Mouse (Mus musculus) testis, adult 2 months (tissue): ENCODE measurements around the gene Mael. TPM values are rescaled to one million over a fixed set of nuclear protein-coding genes. Genes with fewer than 3 reads are reported as not detected.

Experiments
- H3K27ac ChIP-seq: fragments of 200-500 bp; 2 replicates; pipeline ENCODE4 v1.5.1; 2012; ENCODE audit warnings: low read depth, low read length; ENCODE audit not compliant: control insufficient read depth, insufficient read depth
- H3K27me3 ChIP-seq: fragments of 200-500 bp; 2 replicates; pipeline ENCODE4 v1.6.1; 2012; ENCODE audit warnings: mild to moderate bottlenecking, low read length, moderate library complexity; ENCODE audit not compliant: control insufficient read depth, insufficient read depth
- H3K36me3 ChIP-seq: fragments of 200-500 bp; 2 replicates; pipeline ENCODE4 v1.6.1; 2012; ENCODE audit warnings: mild to moderate bottlenecking, low read length; ENCODE audit not compliant: control insufficient read depth, insufficient read depth
- H3K4me1 ChIP-seq: fragments of 200-500 bp; 2 replicates; pipeline ENCODE4 v1.6.1; 2012; ENCODE audit warnings: low read length; ENCODE audit not compliant: control insufficient read depth, insufficient read depth
- H3K4me3 ChIP-seq: fragments of 200-500 bp; 2 replicates; pipeline ENCODE4 v1.5.1; 2012; ENCODE audit warnings: low read depth, mild to moderate bottlenecking, low read length, moderate library complexity, mixed read lengths; ENCODE audit not compliant: control insufficient read depth
- CTCF ChIP-seq: fragments of 200-500 bp; IDR thresholded peaks from 2 replicates; pipeline ENCODE4 v1.5.1; 2012; ENCODE audit warnings: low read depth, mild to moderate bottlenecking, inconsistent platforms, low read length, moderate library complexity; ENCODE audit not compliant: control insufficient read depth, insufficient read depth, insufficient replicate concordance
- POLR2A ChIP-seq: fragments of 200-500 bp; IDR thresholded peaks from 2 replicates; pipeline ENCODE4 v1.6.1; 2012; ENCODE audit warnings: low read depth, mild to moderate bottlenecking, inconsistent platforms, low read length, moderate library complexity; ENCODE audit not compliant: control insufficient read depth
- polyA plus RNA-seq: library from polyadenylated mRNA; depleted of rRNA; stranded (reverse); fragments of >200 nt; gene quantifications from 2 replicates; pipeline ENCODE4 v1.2.3, GENCODE M21; 2012

The Mael gene
- polyA plus RNA-seq, 1 experiment = 776 TPM

DNA sequence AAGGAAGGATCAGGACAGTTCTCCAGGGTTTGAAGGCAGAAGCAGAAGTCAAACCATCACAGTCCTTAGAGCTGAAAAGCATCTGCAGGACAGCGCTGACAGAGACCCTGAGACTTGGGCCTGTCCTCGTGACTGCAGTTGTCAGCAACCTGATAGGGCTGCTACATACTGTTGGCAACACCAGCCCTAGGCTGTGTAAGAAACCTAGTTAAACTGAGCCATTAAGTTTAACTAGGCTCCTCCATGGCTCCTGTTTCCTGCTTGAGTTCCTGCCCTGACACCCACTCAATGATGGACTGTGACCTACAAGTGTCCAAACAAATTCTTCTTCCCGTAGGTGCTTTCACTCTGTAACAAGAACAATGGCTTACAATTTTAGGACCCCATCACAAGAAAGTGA, 33.4 kb downstream of the Mael start:
- Histone ChIP-seq H3K36me3 (peaks cover 2% of the 10 kb centered on the region; the same call in 1 of the 2 replicates), H3K4me1 (no peaks in the 10 kb centered on the region), H3K27me3 (no peaks in the 10 kb centered on the region), H3K27ac (no peak overlapping the region), H3K4me3 (no peak overlapping the region)
- TF ChIP-seq CTCF (no peak), POLR2A (no peak)

DNA sequence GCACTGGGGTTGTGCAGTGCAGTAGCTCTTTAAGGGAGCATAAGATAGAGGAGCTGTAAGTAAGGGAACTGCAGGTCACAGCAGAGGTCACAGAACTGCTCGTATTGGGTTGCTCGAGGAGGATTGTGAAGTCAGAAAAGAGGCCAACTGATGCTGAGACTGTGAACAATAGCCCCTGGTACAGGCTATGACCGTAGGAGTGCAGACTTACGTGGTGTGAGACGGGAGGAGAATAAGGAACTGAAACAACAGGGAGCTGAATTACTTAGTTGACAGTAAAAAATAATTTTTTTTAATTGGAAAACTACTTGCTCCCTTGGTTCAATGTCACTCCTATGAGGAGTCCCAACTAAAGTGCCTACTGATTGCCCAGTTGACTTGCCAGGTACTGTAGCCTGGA, 34.4 kb downstream of the Mael start:
- Histone ChIP-seq H3K27ac (no peak overlapping the region), H3K4me3 (no peak overlapping the region), H3K4me1 (no peaks in the 10 kb centered on the region), H3K27me3 (no peaks in the 10 kb centered on the region), H3K36me3 (peaks cover 2% of the 10 kb centered on the region; the same call in 1 of the 2 replicates)
- TF ChIP-seq POLR2A (no peak), CTCF (no peak)

DNA sequence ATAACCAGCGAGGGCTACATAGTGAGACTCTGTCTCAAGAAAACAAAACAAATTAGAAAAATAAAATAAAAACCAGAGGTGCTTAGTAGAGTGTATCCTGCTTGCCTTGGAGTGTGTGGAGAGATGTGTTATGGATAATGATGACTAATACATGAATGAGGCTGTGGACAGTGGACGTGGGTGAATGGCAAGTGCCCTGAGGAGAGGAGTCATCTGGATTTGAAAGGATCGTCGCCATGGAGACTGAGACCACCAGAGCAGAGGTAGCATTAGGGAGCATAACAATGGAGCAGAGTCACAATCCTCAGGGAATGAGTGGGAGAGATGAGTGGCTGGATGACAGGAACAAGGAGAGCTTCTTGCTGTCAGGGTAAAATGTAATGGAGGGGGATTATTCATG, 48.7 kb downstream of the Mael start:
- Histone ChIP-seq H3K27ac (no peak overlapping the region), H3K36me3 (no peaks in the 10 kb centered on the region), H3K27me3 (no peaks in the 10 kb centered on the region), H3K4me1 (no peaks in the 10 kb centered on the region; the same call in 1 of the 2 replicates), H3K4me3 (no peak overlapping the region)
- TF ChIP-seq CTCF (no peak), POLR2A (no peak)

DNA sequence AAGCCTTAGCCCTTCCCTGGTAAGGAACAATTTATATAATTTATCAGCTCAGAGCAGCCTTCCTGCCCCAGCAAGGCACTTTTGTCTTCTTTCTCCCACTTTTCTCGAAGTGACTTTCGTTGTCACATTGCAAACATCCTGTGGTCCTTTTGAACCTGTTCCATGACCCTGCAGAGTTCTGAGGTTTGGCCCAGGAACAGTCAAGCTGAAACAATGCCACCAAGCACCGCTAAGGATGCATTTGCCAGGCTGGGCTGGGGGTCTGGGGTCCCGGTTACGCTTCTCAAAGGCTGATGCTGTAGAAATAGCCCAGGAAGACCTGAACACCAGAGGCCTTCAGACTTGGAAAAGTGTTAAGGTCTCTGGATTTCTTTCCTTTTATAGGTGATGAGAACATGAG, 53.2 kb downstream of the Mael start:
- no peak for TF ChIP-seq POLR2A
- Histone ChIP-seq H3K27ac (no peak overlapping the region), H3K4me3 (no peak overlapping the region), H3K27me3 (no peaks in the 10 kb centered on the region), H3K4me1 (no peaks in the 10 kb centered on the region; the same call in 1 of the 2 replicates), H3K36me3 (no peaks in the 10 kb centered on the region)

DNA sequence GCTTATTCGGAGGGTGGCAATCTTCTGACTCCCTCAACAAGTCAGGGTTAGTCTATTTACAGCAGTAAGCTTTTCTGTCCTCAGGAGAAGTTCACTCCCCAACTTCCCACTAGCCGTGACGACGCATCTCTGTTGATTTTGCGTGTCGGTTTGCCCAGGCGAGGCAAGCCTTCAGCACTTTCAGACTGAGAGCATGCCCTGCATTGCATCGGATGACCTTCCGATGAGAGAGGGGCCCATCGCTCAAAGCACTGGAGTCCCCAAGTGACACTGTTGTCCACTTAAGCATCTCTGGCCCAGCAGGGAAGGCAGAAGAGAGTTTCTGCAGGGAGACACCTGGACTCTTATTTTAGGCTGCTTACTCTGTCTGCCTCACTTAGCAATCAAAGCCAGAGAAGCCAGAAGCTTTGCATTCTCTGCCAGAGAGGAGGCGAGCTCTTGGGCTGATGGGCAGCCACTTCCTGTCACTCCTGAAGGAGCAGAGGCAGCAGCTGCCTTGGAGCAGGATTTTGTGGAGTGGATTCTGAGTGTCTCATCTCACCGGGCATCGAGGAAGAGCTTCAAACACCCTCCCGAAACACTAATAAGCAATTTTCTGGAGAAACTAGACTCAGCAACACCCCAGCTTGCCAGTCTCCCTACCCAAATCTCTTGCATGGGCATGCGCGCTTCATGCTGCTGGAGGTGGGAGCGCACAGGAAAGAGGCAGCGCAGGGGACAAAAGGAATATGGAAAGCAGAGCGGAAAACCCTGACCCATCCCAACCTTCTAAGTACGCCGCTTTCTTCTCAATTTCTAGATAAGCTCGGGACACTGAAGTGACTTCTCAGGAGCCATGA, 53.9 kb downstream of the Mael start:
- no peak overlapping the region for H3K4me3 ChIP-seq
- TF ChIP-seq CTCF = no peak
- no peak for TF ChIP-seq POLR2A
- H3K36me3 ChIP-seq = no peaks in the 10 kb centered on the region
- no peaks in the 10 kb centered on the region for H3K27me3 ChIP-seq
- no peaks in the 10 kb centered on the region; the same call in 1 of the 2 replicates for H3K4me1 ChIP-seq
- H3K27ac ChIP-seq = no peak overlapping the region

DNA sequence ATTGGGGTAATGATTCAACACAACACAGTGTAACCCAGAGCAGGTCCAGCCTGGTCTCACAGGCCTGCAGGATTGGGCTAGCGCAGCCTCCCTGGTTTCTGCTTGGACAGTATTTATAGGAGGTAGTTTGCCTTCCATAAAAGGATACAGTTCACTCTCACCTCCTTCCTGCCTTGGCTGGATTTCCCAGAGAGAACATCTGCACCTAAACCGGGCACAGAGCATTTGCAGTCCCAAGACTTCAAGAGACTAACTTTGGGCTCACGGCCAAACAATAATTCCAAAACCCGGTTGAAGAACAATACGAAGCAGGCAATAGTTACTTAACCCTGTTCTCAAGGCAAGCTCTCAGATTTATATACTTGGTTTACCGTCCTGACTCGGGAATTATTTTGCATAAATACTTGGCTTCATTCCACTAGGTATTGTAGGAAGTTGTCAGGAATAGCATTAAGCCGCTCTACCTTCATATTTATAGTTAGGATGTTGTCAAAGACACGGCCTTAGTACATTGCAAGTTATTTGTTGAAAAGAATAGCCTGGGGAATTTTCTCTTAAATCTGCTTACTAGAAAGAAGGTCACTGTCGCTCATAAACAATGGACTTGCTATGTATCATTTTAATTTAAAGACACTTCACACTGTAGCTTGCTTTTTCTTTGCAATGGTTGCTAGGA, 55.5 kb downstream of the Mael start:
- TF ChIP-seq POLR2A (no peak), CTCF (no peak)
- H3K27ac ChIP-seq = no peak overlapping the region
- H3K27me3 ChIP-seq = no peaks in the 10 kb centered on the region
- no peak overlapping the region for H3K4me3 ChIP-seq
- no peaks in the 10 kb centered on the region for H3K36me3 ChIP-seq
- no peaks in the 10 kb centered on the region; the same call in 1 of the 2 replicates for H3K4me1 ChIP-seq

DNA sequence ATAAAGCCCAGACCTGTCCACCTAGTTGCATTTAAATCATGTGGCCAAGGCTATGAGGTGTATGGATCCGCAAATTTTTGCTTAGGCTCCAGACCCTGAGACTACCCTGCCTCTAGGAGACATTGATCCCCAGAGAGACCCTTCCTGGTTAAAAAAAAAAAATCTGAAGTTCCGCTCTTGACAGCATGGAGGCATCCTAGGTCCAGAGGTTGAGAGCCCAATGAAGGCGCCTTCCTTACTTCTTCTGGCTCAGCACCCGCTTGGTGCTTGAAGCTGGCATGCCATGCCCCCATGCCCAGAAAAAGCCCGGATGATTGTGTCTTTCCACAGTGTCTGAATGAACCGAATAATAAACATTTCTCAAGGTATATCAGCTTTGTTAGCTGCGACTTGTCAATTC, 57.0 kb downstream of the Mael start:
- H3K27me3 ChIP-seq = no peaks in the 10 kb centered on the region
- no peak overlapping the region for H3K27ac ChIP-seq
- no peaks in the 10 kb centered on the region; the same call in 1 of the 2 replicates for H3K4me1 ChIP-seq
- no peaks in the 10 kb centered on the region for H3K36me3 ChIP-seq
- TF ChIP-seq POLR2A = no peak
- TF ChIP-seq CTCF = no peak
- H3K4me3 ChIP-seq = no peak overlapping the region

DNA sequence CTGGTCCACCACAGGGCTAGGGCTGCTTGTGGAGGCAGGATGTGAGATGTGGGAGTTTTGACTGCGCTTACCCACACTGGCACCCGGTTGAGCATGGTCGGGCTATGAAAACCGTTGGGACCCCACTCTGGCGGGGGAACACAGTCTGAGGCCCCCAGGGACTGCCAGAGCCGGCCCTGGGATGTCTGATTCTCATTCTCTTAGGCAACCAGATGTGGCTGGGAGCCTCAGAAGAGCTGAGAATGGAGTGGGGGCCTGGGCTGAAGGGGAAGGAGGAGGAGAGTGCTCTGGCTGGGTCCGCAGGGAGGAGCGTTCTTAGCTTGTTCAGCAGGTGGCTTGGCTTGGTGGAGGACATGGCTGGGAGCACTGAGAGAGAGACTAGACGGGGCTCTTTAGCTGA, 64.9 kb downstream of the Mael start:
- TF ChIP-seq POLR2A = no peak
- TF ChIP-seq CTCF = no peak
- no peak overlapping the region for H3K4me3 ChIP-seq
- no peaks in the 10 kb centered on the region for H3K4me1 ChIP-seq
- no peaks in the 10 kb centered on the region for H3K36me3 ChIP-seq
- no peak overlapping the region for H3K27ac ChIP-seq
- no peaks in the 10 kb centered on the region for H3K27me3 ChIP-seq
